Mouse (Mus musculus) spleen, adult 2 months (tissue): ENCODE data around the gene Notch2. TPM values are rescaled to one million over a fixed set of nuclear protein-coding genes. Genes with fewer than 3 reads are reported as not detected.
"Not testable (repeated sequence)": the region's sequence is repeated elsewhere in the genome, so short reads cannot be mapped to it uniquely, and the experiment has no call there.

Experiments
- DNase-seq, 2 experiments: peaks; one replicate each; pipeline versions ENCODE4 v3.0.0 to v3.0.0-alpha.2; 2012 to 2021; ENCODE audit warnings: low spot score in 2 of 2, low read depth in 1 of 2
- H3K27ac ChIP-seq: fragments of 200-500 bp; 2 replicates; pipeline ENCODE4 v1.5.1; 2012; ENCODE audit warnings: low read length, inconsistent platforms; ENCODE audit not compliant: insufficient read depth
- H3K27me3 ChIP-seq: fragments of 200-500 bp; 2 replicates; pipeline ENCODE4 v1.6.1; 2012; ENCODE audit warnings: mild to moderate bottlenecking, moderate library complexity, low read length, inconsistent platforms; ENCODE audit not compliant: control insufficient read depth, insufficient read depth
- H3K36me3 ChIP-seq: fragments of 200-500 bp; 2 replicates; pipeline ENCODE4 v1.6.1; 2012; ENCODE audit warnings: mild to moderate bottlenecking, low read length, inconsistent platforms; ENCODE audit not compliant: control insufficient read depth, insufficient read depth
- H3K4me1 ChIP-seq: fragments of 200-500 bp; 2 replicates; pipeline ENCODE4 v1.6.1; 2011; ENCODE audit warnings: inconsistent platforms; ENCODE audit not compliant: control insufficient read depth, insufficient read depth, insufficient read length
- H3K4me3 ChIP-seq: fragments of 200-500 bp; 2 replicates; pipeline ENCODE4 v1.5.1; 2011; ENCODE audit warnings: mild to moderate bottlenecking, inconsistent platforms; ENCODE audit not compliant: insufficient read depth, insufficient read length; ENCODE audit errors: extremely low read depth
- CTCF ChIP-seq: fragments of 200-500 bp; IDR thresholded peaks from 2 replicates; pipeline ENCODE4 v1.5.1; 2011; ENCODE audit warnings: mild to moderate bottlenecking, inconsistent platforms; ENCODE audit not compliant: insufficient read depth, insufficient read length, insufficient replicate concordance; ENCODE audit errors: extremely low read depth
- POLR2A ChIP-seq: fragments of 200-500 bp; IDR thresholded peaks from 2 replicates; pipeline ENCODE4 v1.6.1; 2011; ENCODE audit warnings: low read depth, low read length, inconsistent platforms
- WGBS: fragments of 180-500 bp; shearing (Covaris S2); methylation state at CpG from one replicate; pipeline ENCODE4 v1.1.7; 2018; 5-methylcytosine and 5-hydroxymethylcytosine counted together
- polyA plus RNA-seq: library from polyadenylated mRNA; depleted of rRNA; stranded (reverse); fragments of >200 nt; gene quantifications from 2 replicates; pipeline ENCODE4 v1.2.3, GENCODE M21; 2012

Notch2 gene
- polyA plus RNA-seq, 1 experiment = 45.7 TPM

GRCm38 (mm10) chr3:98045465-98046148 lies 32.3 kb downstream of the Notch2 start:
- Histone ChIP-seq H3K27me3 (no peaks in the 10 kb centered on the region), H3K4me1 (peaks cover 18% of the 10 kb centered on the region; the same call in 1 of the 2 replicates), H3K4me3 (no peak overlapping the region), H3K36me3 (peaks cover 2% of the 10 kb centered on the region), H3K27ac (no peak overlapping the region)
- DNase-seq = no peak
- whole genome bisulfite sequencing = 85% methylated on average over 8 of the region's 8 CpGs
- no peak for TF ChIP-seq POLR2A
- TF ChIP-seq CTCF = no peak

DNA sequence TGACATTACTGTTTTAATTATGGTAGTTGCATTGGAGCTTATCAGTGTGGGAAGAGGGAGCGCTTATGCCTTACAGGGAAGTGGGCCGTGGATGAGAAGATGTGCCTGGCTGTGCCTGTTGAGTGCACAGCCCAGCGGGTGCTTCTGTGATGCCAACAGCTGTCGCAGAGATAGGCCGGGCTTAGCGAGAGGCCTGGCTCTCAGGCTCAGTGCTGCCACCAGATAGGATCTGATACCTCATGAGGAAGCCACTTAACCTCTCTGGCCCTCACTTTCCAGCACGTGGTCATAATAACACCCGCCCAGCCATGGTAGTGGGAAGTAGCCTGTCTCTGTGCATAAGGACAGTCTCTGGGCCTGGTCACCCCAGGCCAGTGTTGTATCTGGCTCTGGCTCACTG lies 33.0 kb downstream of the Notch2 start:
- peaks cover 2% of the 10 kb centered on the region for H3K36me3 ChIP-seq
- DNase-seq = peak in 1 of 2 experiments; percentile 41
- 28% methylated on average over 8 of the region's 8 CpGs for WGBS

DNA sequence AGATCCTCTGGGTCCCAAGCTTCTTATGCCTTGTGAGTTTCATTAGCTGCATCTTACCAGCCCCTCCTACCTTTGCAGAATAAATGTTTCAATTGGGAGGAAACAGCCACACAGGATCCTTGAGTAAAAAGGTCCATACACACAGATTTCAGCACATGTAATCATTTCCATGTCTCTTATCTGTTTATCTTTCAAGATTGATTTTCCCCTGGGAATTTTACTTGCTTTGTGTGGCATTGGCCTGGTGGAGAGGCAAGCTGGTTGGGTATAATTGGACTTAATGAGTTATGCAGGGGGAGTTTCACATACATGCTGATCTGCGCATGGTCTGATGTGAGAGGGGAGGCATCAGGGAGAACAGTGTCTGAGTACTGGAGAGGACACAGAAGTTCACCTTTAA lies 36.3 kb downstream of the Notch2 start:
- Histone ChIP-seq H3K27me3 (no peaks in the 10 kb centered on the region), H3K36me3 (peaks cover 4% of the 10 kb centered on the region), H3K27ac (no peak overlapping the region), H3K4me1 (peaks cover 14% of the 10 kb centered on the region; the same call in 1 of the 2 replicates), H3K4me3 (no peak overlapping the region)
- DNase-seq = no peak
- TF ChIP-seq POLR2A (no peak), CTCF (no peak)
- WGBS = 98% methylated on average over 1 of the region's 1 CpGs

More for the DNA sequence above, 33.0 kb downstream of the Notch2 start:
- Histone ChIP-seq H3K4me3 (no peak overlapping the region), H3K27me3 (no peaks in the 10 kb centered on the region), H3K4me1 (peaks cover 18% of the 10 kb centered on the region; the same call in 1 of the 2 replicates), H3K27ac (no peak overlapping the region)
- TF ChIP-seq CTCF (no peak), POLR2A (no peak)

GRCm38 (mm10) chr3:98050086-98050485 lies 36.8 kb downstream of the Notch2 start:
- not testable (repeated sequence) for H3K27ac ChIP-seq, DNase-seq

DNA sequence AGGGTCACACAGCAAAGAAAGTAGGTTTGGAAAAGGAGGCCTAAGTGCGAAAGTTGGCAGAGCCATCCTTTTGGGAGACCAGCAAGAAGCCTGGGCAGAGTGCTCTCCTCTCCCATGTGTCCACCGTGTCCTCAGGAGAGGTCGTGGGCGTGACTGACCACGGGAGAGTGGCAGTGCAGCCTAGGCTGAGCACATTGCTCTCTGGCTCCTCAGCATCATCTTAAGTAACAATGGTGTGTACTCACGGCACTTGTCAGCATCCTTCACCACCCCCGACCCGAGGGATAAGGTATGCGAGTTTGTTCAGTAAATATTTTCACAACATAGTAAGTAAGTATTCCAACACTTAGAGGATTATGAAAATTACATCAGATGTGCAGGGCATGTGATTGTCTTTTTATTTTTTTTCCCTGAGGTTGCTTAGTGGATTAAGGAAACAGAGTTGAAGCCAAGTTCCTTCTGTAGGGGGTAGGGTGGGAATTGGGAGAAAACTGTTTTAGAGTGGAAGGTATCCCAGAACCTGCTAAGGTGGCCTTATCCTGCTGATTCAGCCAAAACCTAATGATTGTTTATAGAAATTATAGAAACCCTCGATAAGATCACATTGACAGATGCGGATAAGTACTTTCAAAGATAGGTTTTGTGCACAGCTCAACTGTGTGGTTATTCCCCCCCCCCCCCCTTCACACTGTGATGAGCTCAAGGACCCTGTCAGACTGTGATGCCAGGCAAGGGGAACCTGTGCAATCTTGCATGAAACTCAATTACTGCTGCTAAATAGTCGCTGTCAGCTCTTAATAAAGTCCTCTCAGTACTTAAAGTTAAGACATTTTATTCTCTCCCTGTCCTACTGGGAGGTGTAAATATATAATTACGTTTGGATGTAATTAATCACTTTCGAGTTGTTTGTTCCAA lies 37.4 kb downstream of the Notch2 start:
- 81% methylated on average over 14 of the region's 14 CpGs for WGBS
- no peaks in the 10 kb centered on the region for H3K27me3 ChIP-seq
- no peak for TF ChIP-seq POLR2A
- no peak for TF ChIP-seq CTCF
- H3K27ac ChIP-seq = no peak overlapping the region
- no peak overlapping the region for H3K4me3 ChIP-seq
- peaks cover 6% of the 10 kb centered on the region for H3K36me3 ChIP-seq
- peaks cover 10% of the 10 kb centered on the region; the same call in 1 of the 2 replicates for H3K4me1 ChIP-seq
- no peak for DNase-seq

More at GRCm38 (mm10) chr3:98050086-98050485, 36.8 kb downstream of the Notch2 start:
- H3K27me3 ChIP-seq, H3K36me3 ChIP-seq, H3K4me3 ChIP-seq: not testable (repeated sequence)
- H3K4me1 ChIP-seq = peaks cover 14% of the 10 kb centered on the region; the same call in 1 of the 2 replicates
- WGBS = 85% methylated on average over 7 of the region's 7 CpGs

DNA sequence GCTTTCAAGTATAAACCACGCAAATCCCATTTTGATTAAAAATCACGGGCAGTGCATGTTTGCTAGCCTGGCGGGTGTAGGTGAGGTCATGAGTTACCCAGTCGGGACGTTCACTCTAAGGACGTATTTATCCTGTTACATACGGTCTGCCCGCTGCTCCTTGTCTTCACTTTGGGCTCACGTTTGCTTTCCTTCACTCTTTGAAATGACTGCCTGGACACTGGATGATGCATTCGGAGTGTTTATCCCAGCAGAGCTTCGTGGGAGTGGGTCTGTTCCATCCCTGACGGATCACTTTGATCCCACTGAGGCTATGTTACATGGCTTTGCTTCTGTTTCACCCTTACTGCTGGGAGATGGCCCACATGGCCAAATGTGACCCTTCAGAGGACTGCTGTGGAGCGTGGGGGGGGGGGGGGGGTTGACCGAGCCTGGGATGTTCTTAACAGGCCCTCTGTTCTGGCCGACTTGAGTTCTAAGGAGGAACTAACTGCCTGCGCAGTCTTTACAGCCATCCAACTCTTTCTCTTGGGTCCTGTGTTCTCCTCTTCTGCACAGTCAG lies 38.2 kb downstream of the Notch2 start:
- WGBS = 76% methylated on average over 16 of the region's 16 CpGs
- H3K27ac ChIP-seq = no peak overlapping the region
- H3K27me3 ChIP-seq = no peaks in the 10 kb centered on the region
- H3K4me3 ChIP-seq = no peak overlapping the region
- H3K4me1 ChIP-seq = peaks cover 4% of the 10 kb centered on the region; the same call in 1 of the 2 replicates
- peaks cover 6% of the 10 kb centered on the region for H3K36me3 ChIP-seq
- TF ChIP-seq POLR2A = no peak
- no peak for TF ChIP-seq CTCF
- no peak for DNase-seq
